Mouse (Mus musculus) bone marrow, adult 2 months (tissue): Measurements from ENCODE around the gene Kdelc1. TPM values are rescaled to one million over a fixed set of nuclear protein-coding genes. Genes with fewer than 3 reads are reported as not detected.

Source experiments
- H3K27ac ChIP-seq: fragments of 200-500 bp; 2 replicates; pipeline ENCODE4 v1.5.1; 2012; ENCODE audit warnings: low read depth, mild to moderate bottlenecking, control low read depth, inconsistent platforms, low read length; ENCODE audit not compliant: control insufficient read depth, poor library complexity, insufficient read depth
- H3K4me1 ChIP-seq: fragments of 200-500 bp; 2 replicates; pipeline ENCODE4 v1.6.1; 2011; ENCODE audit warnings: low read length; ENCODE audit not compliant: control insufficient read depth, insufficient read depth
- H3K4me3 ChIP-seq: fragments of 200-500 bp; replicated peaks from 2 replicates; pipeline ENCODE3; 2011; ENCODE audit warnings: mild to moderate bottlenecking, low read depth, low read length, control low read depth; ENCODE audit not compliant: control insufficient read depth
- CTCF ChIP-seq: fragments of 200-500 bp; IDR thresholded peaks from 2 replicates; pipeline ENCODE4 v1.5.1; 2011; ENCODE audit warnings: low read length, control low read depth; ENCODE audit not compliant: control insufficient read depth, insufficient read depth
- POLR2A ChIP-seq: fragments of 200-500 bp; IDR thresholded peaks from 2 replicates; pipeline ENCODE4 v1.6.1; 2011; ENCODE audit warnings: low read depth, mild to moderate bottlenecking, control low read depth, low read length, borderline replicate concordance; ENCODE audit not compliant: control insufficient read depth
- WGBS: fragments of 180-500 bp; shearing (Covaris S2); methylation state at CpG from one replicate; pipeline ENCODE4 v1.1.7; 2018; 5-methylcytosine and 5-hydroxymethylcytosine counted together
- polyA plus RNA-seq: library from polyadenylated mRNA; stranded (reverse); fragments of >200 nt; gene quantifications from 2 replicates; pipeline ENCODE4 v1.2.4, GENCODE M21; 2011; ENCODE audit warnings: low replicate concordance; ENCODE audit not compliant: missing spikeins, insufficient read depth, insufficient read length

Kdelc1 gene
- 2.5 and 5.6 TPM in 2 replicates for polyA plus RNA-seq

DNA sequence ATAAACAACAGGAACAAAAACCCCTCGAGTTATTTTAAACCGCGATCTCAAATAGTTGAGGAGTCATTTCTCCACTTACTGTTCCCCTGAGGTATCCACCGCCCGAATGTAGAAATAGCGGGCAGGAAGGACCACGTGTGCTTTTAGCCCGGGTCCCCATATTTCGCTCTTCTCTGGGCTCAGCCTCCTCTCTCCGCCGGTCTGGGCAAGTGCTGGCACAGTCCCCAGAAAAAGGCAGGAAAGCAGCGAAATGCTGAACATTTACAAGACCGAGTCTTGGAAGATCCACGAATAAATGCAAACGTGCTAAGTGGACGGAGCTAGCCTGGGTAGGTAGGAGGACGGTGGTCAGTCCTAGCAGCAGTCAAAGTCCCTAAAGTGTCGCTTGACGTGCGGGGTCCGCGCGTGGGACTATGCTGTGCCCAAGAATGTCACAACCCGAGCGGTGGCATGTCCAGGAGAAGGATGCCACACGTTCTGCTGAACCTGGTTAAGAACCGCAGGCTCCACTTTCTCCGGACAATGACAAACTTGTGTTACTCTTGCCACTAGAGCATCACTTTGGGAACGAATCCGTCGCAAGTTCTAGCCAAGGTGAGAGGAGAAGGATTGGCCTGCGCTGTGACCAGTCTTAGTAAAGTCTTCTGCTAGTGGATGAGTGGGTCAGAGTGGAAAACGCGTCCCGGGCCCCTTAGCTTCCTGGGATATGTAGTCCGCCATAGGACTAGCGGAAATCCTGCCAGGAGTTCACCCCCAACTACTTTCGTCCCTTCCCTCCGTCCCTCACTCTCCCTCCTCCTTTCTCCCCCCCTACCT is at the start of gene Kdelc1, which contains the start of gene Bivm:
Gene Kdelc1, minus strand, starts transcription at position 570 of the 816 bp plus-strand sequence.
Gene Bivm, plus strand, starts transcription at position 719 of the 816 bp plus-strand sequence.
- Histone ChIP-seq H3K27ac (peak within 1 kb of the TSS; percentile 24; the same call in 1 of the 2 replicates), H3K4me1 (no peaks in the 10 kb centered on the region), H3K4me3 (peak within 1 kb of the TSS; percentile 68)
- under 1% methylated on average over 39 of the region's 39 CpGs for WGBS
- TF ChIP-seq CTCF (no peak), POLR2A (no peak)

DNA sequence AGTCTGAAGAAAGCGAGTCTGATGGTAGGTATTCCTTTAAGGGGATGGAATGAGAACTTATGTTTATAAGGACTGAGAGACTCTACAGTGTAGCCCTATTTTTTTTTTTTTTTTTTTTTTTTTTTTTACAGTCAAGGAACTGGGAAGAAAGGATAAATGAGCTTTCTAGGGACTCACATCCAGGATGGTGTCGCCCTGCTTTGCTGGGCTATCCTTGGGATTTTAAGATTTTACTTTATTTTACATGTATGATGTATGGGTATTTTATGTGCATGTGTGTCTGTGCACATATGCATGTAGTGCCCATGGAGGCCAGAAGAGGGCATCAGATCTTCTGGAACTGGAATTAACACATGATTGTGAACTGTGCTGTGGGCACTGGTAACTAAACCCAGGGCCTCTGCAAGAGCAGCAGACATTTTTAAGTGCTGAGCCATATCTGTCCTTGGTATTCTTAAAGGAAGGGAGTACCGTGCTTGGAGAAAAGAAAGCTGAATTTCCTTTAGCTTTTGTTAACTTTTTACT is 49.3 kb upstream of the Kdelc1 start:
- Histone ChIP-seq H3K4me1 (no peaks in the 10 kb centered on the region), H3K27ac (no peak overlapping the region), H3K4me3 (no peak overlapping the region)
- TF ChIP-seq POLR2A (no peak), CTCF (no peak)
- 88% methylated on average over 3 of the region's 3 CpGs for WGBS

DNA sequence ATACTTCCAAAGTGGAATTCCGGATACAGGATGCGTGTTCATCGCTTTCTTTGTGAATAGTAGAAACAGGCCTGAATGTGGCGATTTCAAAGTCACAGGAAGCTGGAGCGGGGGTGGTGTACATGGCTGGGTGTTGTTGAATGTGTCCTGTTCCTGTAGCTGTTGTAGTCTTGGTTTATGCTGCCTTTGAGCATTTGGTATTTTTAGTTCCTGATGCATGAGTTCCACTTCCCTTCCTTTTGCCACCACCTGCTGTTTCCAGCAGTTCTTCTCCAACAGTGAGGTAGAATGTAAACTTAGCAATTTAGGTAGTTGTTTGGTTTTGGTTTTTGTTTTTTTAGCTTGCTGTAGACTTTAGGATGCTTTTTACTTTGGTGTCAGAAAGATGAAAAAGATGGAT is 43.8 kb upstream of the Kdelc1 start:
- 86% methylated on average over 5 of the region's 5 CpGs for WGBS
- Histone ChIP-seq H3K27ac (peak overlapping the region; percentile 50; the same call in 1 of the 2 replicates), H3K4me1 (no peaks in the 10 kb centered on the region; the same call in 1 of the 2 replicates), H3K4me3 (no peak overlapping the region)
- TF ChIP-seq CTCF = no peak
- no peak for TF ChIP-seq POLR2A

DNA sequence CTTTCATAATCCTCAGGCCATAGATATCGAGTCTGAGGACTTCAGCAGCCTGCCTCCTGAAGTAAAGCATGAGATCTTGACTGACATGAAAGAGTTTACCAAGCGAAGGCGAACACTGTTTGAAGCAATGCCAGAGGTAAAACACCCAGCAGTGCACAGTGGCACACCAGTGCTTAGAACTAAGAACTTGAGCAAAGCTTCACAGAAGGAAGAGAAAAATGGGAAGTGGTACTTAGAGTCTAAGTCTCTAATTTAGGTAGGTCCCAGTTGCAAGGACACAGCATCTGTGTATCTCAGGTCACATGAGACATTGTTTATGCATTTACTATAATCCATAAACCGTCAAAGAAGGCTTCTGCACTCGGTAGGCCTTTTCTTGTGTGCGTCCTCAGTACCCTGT is 43.2 kb upstream of the Kdelc1 start:
- Histone ChIP-seq H3K4me1 (no peaks in the 10 kb centered on the region; the same call in 1 of the 2 replicates), H3K27ac (peak overlapping the region; percentile 50; the same call in 1 of the 2 replicates), H3K4me3 (no peak overlapping the region)
- 81% methylated on average over 6 of the region's 6 CpGs for WGBS
- TF ChIP-seq POLR2A = no peak
- no peak for TF ChIP-seq CTCF

GRCm38 (mm10) chr1:44158317-44158716 is 39.7 kb upstream of the Kdelc1 start:
- Histone ChIP-seq H3K4me3 (no peak overlapping the region), H3K27ac (no peak overlapping the region), H3K4me1 (no peaks in the 10 kb centered on the region; the same call in 1 of the 2 replicates)
- 29% methylated on average over 6 of the region's 6 CpGs for WGBS
- TF ChIP-seq POLR2A = no peak
- no peak for TF ChIP-seq CTCF

DNA sequence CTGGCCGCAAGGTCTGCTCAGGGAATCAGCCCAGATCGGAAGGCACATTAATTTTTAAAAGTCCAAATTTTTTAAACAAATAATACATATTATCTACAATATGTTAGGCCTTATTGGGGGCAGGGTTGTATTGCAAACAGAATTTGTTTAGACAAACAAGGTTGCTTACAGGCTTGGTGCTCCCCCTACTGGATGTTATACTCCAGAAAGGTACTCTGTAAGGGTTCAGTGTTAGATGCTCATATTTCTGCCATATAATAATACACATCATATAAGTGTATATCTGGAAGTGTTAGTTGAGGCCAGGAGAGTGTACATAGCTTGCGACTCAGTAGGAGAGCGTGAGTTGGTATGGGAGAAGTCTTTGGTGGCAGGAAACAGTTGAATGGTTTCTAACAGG is 36.7 kb upstream of the Kdelc1 start:
- Histone ChIP-seq H3K4me1 (no peaks in the 10 kb centered on the region), H3K27ac (no peak overlapping the region), H3K4me3 (no peak overlapping the region)
- TF ChIP-seq POLR2A (no peak), CTCF (no peak)
- 89% methylated on average over 4 of the region's 4 CpGs for WGBS

DNA sequence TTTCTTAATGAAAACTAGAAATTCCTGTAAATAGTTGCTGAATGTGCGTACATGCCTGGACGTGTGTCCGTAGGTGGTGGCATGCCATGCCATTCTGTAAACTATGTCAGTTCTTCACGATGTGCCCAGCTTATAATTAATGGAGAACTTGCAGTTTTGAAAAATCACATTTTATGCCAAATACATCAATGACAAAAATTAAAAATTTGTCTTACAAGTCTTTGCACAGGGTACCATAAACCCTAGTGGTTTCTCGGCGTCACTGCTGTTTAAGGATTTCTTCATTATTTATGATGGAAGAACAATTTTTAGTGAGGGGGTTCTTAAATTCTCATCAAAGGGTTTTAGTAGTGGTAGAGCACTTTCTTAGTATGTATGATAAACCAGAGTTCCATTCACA is 30.1 kb upstream of the Kdelc1 start:
- WGBS = 33% methylated on average over 6 of the region's 6 CpGs
- peak overlapping the region; percentile 59 for H3K4me3 ChIP-seq
- no peak for TF ChIP-seq CTCF
- TF ChIP-seq POLR2A = no peak
- no peak overlapping the region for H3K27ac ChIP-seq
- no peaks in the 10 kb centered on the region; the same call in 1 of the 2 replicates for H3K4me1 ChIP-seq

DNA sequence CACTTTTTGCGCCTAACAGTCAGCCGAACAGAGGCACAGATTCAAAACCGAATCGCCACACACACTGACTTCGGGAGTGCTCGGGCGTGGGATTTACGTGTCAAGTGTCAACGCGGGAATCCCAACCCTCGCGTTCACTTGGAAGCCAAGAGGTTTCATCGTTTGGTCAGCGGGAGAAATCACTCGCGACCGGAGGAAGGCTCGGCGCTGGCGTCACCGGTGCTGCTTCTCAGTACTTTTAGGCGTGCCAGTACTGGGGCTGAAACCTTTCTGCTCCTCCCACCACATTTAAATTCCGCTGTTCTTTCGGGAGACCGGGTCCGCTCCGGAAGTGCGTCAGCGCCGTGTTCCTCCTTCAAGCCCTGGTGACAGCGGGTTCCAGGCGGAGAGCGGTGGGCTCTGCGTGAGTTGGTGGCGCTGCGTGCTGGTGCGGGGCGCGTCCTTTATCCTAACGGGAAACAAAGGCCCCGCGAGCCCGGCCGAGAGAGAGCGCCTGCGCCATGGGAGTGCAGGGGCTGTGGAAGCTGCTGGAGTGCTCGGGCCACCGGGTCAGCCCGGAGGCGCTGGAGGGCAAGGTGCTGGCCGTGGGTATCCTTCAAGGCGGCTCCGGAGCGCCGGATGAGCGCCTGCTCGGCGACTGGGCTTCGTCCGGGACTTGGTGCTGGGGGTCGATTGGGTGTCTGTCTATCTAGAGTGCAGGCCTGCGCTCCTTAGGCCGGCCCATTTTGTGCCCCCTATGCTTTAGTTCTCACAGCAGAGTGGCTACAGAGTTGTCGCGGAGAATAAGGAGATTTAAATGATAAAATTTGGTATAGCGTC is 29.2 kb upstream of the Kdelc1 start, which contains the start of gene Ercc5:
Gene Ercc5, plus strand, starts transcription at position 182 of the 819 bp plus-strand sequence.
- no peaks in the 10 kb centered on the region; the same call in 1 of the 2 replicates for H3K4me1 ChIP-seq
- no peak for TF ChIP-seq CTCF
- TF ChIP-seq POLR2A = peak; percentile 79; the same call in 1 of the 2 replicates
- under 1% methylated on average over 66 of the region's 66 CpGs for WGBS
- H3K4me3 ChIP-seq = peak within 1 kb of the TSS; percentile 84
- H3K27ac ChIP-seq = peak within 1 kb of the TSS; percentile 77; the same call in 1 of the 2 replicates
